Mouse (Mus musculus) lung, adult 2 months (tissue): ENCODE measurements around the gene Tnnt3.

ENCODE experiments used
- CTCF ChIP-seq: fragments of 200-500 bp; IDR thresholded peaks from 2 replicates; pipeline ENCODE4 v1.5.1; 2011; ENCODE audit warnings: mild to moderate bottlenecking, low read length, control low read depth; ENCODE audit not compliant: insufficient read depth
- POLR2A ChIP-seq: fragments of 200-500 bp; IDR thresholded peaks from 2 replicates; pipeline ENCODE4 v1.6.1; 2011; ENCODE audit warnings: low read depth, mild to moderate bottlenecking, control low read depth, low read length, borderline replicate concordance; ENCODE audit errors: extremely low read depth

DNA sequence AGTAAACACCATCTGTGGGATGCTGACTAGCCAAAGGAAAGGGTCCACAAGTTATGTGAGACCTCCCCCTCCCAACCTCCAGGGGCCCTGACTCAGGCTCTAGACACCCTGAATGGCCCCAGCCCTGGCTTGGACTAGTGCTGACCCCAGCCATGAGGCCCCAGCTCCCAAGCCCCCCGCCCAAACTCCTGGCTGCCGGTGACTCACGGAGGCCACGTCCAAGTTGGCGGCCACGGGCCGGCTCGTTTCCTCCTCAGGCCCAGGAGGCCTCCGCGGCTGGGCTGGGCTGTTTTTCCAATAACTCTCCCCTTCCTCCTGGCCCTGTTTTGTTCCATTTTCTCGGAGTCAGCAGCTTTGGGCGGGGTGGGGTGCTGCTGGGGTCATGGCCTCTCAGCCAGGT, 13.9 kb upstream of the Tnnt3 start:
- TF ChIP-seq CTCF (no peak), POLR2A (no peak)
